Mouse (Mus musculus): Measurements from ENCODE around the gene Spag16.
"Not testable (repeated sequence)": the region's sequence is repeated elsewhere in the genome, so short reads cannot be mapped to it uniquely, and the experiment has no call there.

Spag16 gene

GRCm38 (mm10) chr1:69826806-69827703 lies at the start of gene Spag16:
Gene Spag16, plus strand, starts transcription at chr1:69826970.
- peak; percentile 3 to 6 for DNase-seq (ENCODE audit: low spot score in 2 of 2)

GRCm38 (mm10) chr1:69785129-69785528 lies 41.6 kb upstream of the Spag16 start:
- DNase-seq (ENCODE audit: low spot score in 2 of 2): peak; percentile 32 to 67

DNA sequence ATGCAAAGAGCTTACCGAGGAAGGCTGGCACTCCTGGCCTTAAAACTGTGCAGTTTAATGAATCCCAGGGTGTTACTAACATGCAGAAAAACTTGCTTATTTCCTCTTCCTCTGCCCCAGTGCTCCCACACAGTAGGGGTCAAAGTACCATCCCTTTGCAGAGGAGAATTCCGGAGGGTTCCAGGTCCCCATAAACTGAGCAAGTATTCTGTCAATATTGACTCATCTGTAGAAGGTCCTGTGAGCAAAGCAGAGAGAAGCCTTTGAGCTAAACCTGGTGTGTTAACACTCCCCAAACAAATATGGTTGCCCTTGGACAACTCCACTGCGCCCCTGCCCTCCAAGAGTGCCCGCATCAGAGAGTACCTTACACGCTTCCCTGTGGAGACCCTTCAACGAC lies 40.1 kb upstream of the Spag16 start:
- DNase-seq (ENCODE audit: low spot score in 2 of 2): no peak

DNA sequence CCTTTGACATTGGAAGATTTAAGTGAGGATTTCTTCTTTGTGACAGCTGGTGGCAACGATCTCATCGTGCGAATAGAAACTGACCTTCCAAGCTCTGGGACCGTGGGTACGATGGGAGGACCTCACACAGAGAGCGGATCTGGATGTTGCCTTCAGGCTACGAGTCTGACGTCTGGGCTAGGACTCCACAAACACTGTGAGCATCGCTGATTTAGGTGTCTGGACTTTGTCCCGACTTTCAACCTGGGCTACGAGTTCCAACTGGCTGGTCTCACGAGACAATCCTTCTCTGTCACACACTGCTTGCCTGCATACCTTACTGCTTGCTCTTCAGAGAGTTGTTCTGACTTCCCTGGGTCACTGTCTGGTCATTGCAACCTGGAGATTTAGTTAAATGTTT lies 39.4 kb upstream of the Spag16 start:
- no peak for DNase-seq (ENCODE audit: low spot score in 2 of 2)

DNA sequence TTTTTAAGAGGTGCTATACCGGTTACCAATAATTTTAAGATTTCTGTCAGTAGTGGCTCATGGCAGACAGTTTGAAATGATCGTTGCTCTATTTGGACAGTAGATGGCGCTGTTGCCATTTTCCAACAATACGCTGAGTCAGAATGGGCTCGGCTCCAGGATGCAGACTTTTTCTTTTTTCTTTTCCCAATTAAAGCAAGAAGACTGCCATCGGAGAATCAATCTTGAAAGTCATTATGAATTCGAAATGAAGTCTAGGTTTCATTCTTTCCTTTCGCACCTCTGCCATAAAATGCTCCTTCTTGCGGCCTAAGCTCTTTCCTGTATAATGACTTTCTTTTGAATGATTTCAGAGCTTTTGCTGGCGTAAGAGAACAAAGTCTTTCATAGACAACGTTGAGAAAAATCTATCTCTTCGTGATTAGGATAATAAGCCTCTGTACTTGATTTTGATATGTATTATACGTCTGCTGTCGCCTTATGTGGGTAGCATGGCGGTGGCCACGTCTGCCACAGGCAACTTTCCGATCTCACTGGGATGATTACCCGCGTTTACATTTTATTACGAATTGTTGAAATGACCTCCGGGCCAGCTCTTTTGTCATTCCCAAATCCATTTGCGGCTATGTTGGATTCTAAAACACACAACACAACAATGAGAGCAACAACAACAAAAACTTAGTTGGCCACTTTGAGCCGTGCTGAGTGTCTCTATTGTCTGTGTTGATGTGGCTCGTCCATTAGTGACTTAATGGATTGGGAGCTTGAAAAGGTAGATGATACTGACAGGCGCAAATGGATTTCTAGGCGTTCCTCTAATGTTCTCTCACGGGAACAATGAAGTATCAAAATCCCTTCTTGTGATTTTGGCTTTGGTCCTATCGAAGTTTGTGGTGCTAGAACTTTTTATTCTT lies 36.2 kb upstream of the Spag16 start:
- DNase-seq (ENCODE audit: low spot score in 2 of 2): peak; percentile 74 to 86

DNA sequence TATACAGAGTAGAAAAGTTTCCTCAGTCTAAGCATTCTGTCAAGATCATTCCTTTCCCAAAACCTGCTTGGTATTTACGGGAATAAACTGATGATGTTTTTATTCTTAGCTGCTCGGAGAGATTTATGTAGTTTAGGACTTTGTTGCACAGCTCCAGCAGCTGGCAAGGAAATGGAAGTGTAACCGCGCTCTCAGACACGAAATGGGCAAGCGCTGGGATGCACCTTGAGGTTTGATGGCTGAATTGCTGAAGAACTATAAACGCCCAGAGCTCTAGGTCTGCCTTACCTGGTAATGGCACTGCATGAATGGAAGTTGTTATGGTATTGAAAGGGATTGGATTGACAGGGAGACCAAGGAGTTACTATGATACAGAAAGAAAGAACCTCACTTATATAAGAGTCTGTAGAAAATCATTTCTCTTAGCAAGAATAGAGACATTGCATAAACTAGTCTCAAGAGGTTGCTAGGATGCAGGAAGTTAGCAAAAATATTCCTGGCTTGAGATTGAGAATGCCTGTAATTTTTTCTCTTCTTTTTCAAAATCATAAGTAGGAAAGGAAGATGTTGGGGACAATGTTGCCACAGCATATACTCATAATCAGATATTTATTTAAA lies 27.7 kb upstream of the Spag16 start:
- peak; percentile 13 to 34 for DNase-seq (ENCODE audit: low spot score in 2 of 2)

DNA sequence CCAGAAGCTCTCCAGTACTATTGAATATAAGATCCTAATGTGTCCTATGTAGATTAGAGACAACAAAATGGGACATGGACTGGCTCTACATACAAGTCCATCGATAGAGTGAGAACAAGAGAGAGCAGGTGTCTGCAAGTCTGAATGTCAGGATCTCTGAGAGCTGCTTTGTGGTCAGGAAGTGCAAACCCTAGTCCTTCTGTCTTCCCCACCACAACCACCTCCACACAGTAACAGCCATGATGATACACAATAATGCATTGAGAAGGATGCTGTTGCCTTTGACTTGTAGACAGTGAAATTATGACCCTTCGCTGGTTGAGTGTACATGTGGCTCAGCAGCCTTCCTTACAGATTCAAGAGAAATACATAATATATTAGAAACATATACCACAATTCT lies 16.6 kb upstream of the Spag16 start:
- no peak for DNase-seq (ENCODE audit: low spot score in 2 of 2)

DNA sequence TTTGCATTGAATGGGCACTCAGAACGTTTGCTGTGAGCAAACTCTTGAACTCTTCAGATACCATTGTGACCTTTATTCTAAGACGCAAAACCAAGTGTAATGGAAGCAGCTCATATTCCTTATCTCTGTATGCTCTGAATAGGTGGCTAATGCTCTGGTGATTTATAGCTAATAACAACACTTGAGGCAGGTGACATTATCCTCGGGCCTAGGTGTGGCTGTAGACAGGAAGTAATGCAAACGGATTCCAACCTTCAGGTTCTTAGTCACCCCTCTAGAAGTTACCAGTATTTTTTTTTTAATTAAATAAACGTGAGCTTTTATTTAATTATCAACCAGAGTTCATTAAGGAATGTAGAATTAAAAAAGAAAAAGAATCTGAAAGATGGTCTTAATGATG lies 1.1 kb upstream of the Spag16 start:
- not testable (repeated sequence) for DNase-seq (ENCODE audit: low spot score in 2 of 2)

DNA sequence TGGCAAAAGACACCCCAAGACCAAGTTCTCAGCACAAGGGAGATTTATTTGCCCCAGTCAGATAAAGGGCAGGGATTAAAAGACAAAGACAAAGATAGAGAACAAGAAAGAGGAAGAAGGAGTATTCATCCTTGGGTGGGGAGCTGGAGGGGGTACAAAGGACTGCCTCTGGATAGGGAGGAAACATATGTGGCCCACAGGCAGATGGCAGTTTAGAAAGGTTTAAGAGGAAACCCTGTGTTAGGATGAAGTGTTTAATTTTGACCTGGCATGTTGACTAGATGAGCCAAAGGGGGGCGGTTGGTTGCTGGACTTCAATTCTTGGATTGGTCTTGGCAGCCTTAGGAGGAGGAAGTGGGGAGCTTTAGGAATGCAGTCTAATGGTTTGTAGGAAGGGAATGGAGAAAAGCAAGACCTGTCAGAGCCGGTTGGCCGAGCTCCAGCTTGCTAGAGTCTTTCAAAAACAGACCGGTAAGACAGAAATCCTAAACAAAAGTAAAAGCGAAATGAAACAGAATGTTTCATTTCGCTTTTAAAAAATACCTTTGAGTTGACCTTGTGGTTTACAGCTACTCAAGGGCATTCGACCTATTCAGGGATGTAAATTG lies 2.2 kb downstream of the Spag16 start:
- DNase-seq (ENCODE audit: low spot score in 2 of 2): no peak

GRCm38 (mm10) chr1:69830586-69830985 lies 3.8 kb downstream of the Spag16 start:
- DNase-seq (ENCODE audit: low spot score in 2 of 2): no peak

DNA sequence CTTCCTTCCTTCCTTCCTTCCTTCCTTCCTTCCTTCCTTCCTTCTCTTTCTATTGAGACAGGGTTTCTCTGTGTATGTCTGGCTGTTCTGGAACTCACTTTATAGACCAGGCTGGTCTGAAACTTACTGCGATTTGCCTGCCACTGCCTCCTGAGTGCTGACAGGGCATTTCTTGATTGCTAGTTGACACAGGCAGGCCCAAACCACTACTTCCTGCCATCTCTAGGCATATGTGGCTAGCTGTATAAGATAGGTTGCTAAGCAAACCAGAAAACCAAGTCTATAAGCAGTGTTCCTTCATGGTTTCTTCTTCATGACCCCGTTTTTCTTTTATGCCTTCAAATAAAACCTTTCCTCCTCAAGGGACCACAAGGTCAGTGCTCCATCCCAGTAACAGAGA lies 4.2 kb downstream of the Spag16 start:
- no peak for DNase-seq (ENCODE audit: low spot score in 2 of 2)

GRCm38 (mm10) chr1:69833476-69833875 lies 6.7 kb downstream of the Spag16 start:
- DNase-seq (ENCODE audit: low spot score in 2 of 2): not testable (repeated sequence)

GRCm38 (mm10) chr1:69853436-69853835 lies 26.7 kb downstream of the Spag16 start:
- peak in 1 of 2 experiments; percentile 7 for DNase-seq (ENCODE audit: low spot score in 2 of 2)

GRCm38 (mm10) chr1:69867776-69868175 lies 41.0 kb downstream of the Spag16 start:
- no peak for DNase-seq (ENCODE audit: low spot score in 2 of 2)

- no peak for DNase-seq (ENCODE audit: low spot score in 2 of 2)
These were observed 129.8 kb downstream of the Spag16 start for GRCm38 (mm10) chr1:69956606-69957005.

- no peak for DNase-seq (ENCODE audit: low spot score in 2 of 2)
These were observed 170.1 kb downstream of the Spag16 start for GRCm38 (mm10) chr1:69996874-69997273.

GRCm38 (mm10) chr1:70012991-70013390 lies 186.2 kb downstream of the Spag16 start:
- DNase-seq (ENCODE audit: low spot score in 2 of 2): peak; percentile 6 to 8

- no peak for DNase-seq (ENCODE audit: low spot score in 2 of 2)
These were observed 210.6 kb downstream of the Spag16 start for GRCm38 (mm10) chr1:70037384-70037783.

DNA sequence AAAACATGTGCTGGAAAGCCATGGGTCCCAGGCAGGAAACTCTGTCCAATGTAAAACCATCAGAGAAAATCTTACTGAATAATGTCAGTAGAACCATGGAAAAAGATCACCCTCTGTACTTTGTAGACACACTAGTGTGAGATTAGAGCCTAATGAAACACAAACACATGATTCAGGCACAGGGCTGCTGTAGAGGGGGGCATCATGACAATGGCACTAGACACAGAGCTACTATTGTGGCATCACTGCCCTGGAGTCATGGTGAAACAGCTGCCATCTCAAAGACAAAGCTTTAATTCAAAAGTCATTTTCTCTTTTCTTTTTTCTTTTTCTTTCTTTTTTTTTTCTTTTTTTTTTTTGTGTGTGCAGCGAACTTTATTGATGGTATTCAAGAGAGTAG lies 240.6 kb downstream of the Spag16 start:
- no peak for DNase-seq (ENCODE audit: low spot score in 2 of 2)

GRCm38 (mm10) chr1:70073440-70073839 lies 246.7 kb downstream of the Spag16 start:
- no peak for DNase-seq (ENCODE audit: low spot score in 2 of 2)

DNA sequence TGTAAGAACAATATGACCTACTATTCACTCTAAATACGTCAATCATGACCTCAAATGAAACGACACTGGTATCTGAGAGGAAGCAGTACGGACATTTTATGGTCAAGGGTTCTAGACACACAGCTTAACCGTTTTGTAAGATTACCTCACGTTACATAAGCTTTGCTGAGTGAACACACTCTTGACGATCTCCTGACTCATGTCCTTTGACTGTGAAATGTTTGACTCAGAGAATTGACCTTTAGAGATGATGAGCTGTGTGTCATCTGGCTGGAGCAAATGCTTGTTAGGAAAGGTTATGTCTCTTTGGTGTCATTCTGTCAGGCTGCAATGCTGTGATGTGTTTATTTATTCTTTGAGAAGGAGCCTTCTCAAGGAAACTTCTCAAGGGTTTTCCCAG lies 252.0 kb downstream of the Spag16 start:
- no peak for DNase-seq (ENCODE audit: low spot score in 2 of 2)
